Mouse (Mus musculus): ENCODE measurements around the gene Lrrc8d. TPM values are rescaled to one million over a fixed set of nuclear protein-coding genes. Genes with fewer than 3 reads are reported as not detected.
A peak's percentile ranks its signal among the peaks of the same experiment; 100 is the strongest.

The Lrrc8d gene
- total and polyA plus RNA-seq, 3 experiments: 7.0 to 26.1 (median 16.6) TPM

- peak; percentile 77 for DNase-seq (ENCODE audit: extremely low read depth)
- no peaks in the 10 kb centered on the region for H3K79me2 ChIP-seq (replicated peaks; ENCODE audit: control insufficient read depth, extremely low read depth, insufficient read depth, poor library complexity, severe bottlenecking)
- in situ Hi-C loops (cut with MboI; ENCODE audit: low pct_ligation_motif_present, low pct_unique_long_range_greater_than_20kb, low sequenced_read_pairs): loop anchor here (5.0 kb wide), 2 partner anchors 157 to 247 kb away; no protein-coding TSS in a partner anchor
- no peaks in the 10 kb centered on the region for H3K9me3 ChIP-seq (replicated peaks; ENCODE audit: low read length)
- H3K27ac ChIP-seq (ENCODE audit: insufficient read depth, low read depth): no peak overlapping the region
- no peaks in the 10 kb centered on the region for H3K27me3 ChIP-seq (replicated peaks)
- peaks cover 9 to 43% of the 10 kb centered on the region in 2 experiments for H3K4me1 ChIP-seq (ENCODE audit: control insufficient read depth in 1 of 2, insufficient read depth in 2 of 2)
- H3K4me2 ChIP-seq (ENCODE audit: insufficient read depth, low read depth, poor library complexity, severe bottlenecking): no peak overlapping the region; the same call in 1 of the 2 replicates
- H3K4me3 ChIP-seq (replicated peaks in 1 of 3; ENCODE audit: low read depth in 2 of 3, low read length in 2 of 3, poor library complexity in 1 of 3): no peak overlapping the region
- dilution Hi-C loops (cut with MboI; ENCODE audit: extremely low pct_ligation_motif_present, extremely low pct_unique_long_range_greater_than_20kb, low sequenced_read_pairs): no loop called here
- no peak overlapping the region for H3K9ac ChIP-seq (ENCODE audit: insufficient read depth, low read depth)
- TF ChIP-seq USF2 (conservative IDR thresholded peaks at IDR 0.05; ENCODE audit: low read depth, low read length) (no peak), CHD1 (IDR thresholded peaks at IDR 0.05; ENCODE audit: low read depth, low read length) (no peak), MXI1 (IDR thresholded peaks at IDR 0.05; ENCODE audit: low read depth, low read length) (no peak), ZMIZ1 (IDR thresholded peaks at IDR 0.05; ENCODE audit: low read depth, low read length) (no peak), MEF2A (IDR thresholded peaks at IDR 0.05; ENCODE audit: borderline replicate concordance, low read depth, low read length) (no peak), ELF1 (IDR thresholded peaks at IDR 0.05; ENCODE audit: low read depth, low read length) (0 out of 2 replicates have a peak, but pooled peaks have one; percentile 7), USF1 (IDR thresholded peaks at IDR 0.05; ENCODE audit: low read depth, low read length) (no peak), PAX5 (IDR thresholded peaks at IDR 0.05; ENCODE audit: low read length) (no peak), ZKSCAN1 (IDR thresholded peaks at IDR 0.05; ENCODE audit: borderline replicate concordance, low read depth, low read length) (no peak), IRF4 (IDR thresholded peaks at IDR 0.05; ENCODE audit: low read depth, low read length) (peak; percentile 36; the same call in 1 of the 2 replicates), SMC3 (IDR thresholded peaks at IDR 0.05; ENCODE audit: low read depth, low read length) (peak; percentile 97), RCOR1 (conservative IDR thresholded peaks at IDR 0.05; ENCODE audit: low read depth, low read length) (no peak), POLR2AphosphoS2 (IDR thresholded peaks at IDR 0.05; ENCODE audit: low read depth, low read length) (no peak), MYC (IDR thresholded peaks at IDR 0.05; ENCODE audit: low read depth, low read length) (no peak), BHLHE40 (IDR thresholded peaks at IDR 0.05; ENCODE audit: low read depth, low read length) (no peak; the same call in 1 of the 2 replicates), CTCF (conservative IDR thresholded peaks at IDR 0.05 in 1 of 2, IDR thresholded peaks at IDR 0.05 in 1 of 2; ENCODE audit: low read depth in 2 of 2, low read length in 2 of 2) (peak; percentile 94 to 96), RAD21 (IDR thresholded peaks at IDR 0.05; ENCODE audit: low read depth, low read length) (peak; percentile 94), ZNF384 (IDR thresholded peaks at IDR 0.05; ENCODE audit: low read depth, low read length) (no peak), HCFC1 (IDR thresholded peaks at IDR 0.05; ENCODE audit: low read depth, low read length) (no peak), ZC3H11A (IDR thresholded peaks at IDR 0.05; ENCODE audit: low read depth, low read length) (peak; percentile 67), E2F4 (IDR thresholded peaks at IDR 0.05; ENCODE audit: insufficient replicate concordance, low read depth, low read length) (no peak), CHD2 (IDR thresholded peaks at IDR 0.05; ENCODE audit: low read length) (no peak), MAX (IDR thresholded peaks at IDR 0.05; ENCODE audit: low read length) (no peak), MAZ (IDR thresholded peaks at IDR 0.05; ENCODE audit: low read depth, low read length) (peak; percentile 36; the same call in 1 of the 2 replicates), KAT2A (IDR thresholded peaks at IDR 0.05; ENCODE audit: insufficient replicate concordance, low read length) (no peak), UBTF (IDR thresholded peaks at IDR 0.05; ENCODE audit: low read depth, low read length) (no peak)
- peaks cover 3 to 39% of the 10 kb centered on the region in 2 experiments for H3K36me3 ChIP-seq (replicated peaks in 1 of 2; ENCODE audit: control insufficient read depth in 1 of 2, insufficient read depth in 1 of 2, low read length in 1 of 2)
Measured at GRCm38 (mm10) chr5:105654237-105655063, 45.3 kb upstream of the Lrrc8d start.

Data from CH12.LX (cell line).